Mouse (Mus musculus) cerebellum, adult 2 months (tissue): Measurements from ENCODE around the gene Mrpl24.

Experiments
- CTCF ChIP-seq: fragments of 200-500 bp; IDR thresholded peaks from 2 replicates; pipeline ENCODE4 v1.5.1; 2011; ENCODE audit warnings: low read depth, mild to moderate bottlenecking, control low read depth, low read length, moderate library complexity, borderline replicate concordance; ENCODE audit not compliant: insufficient read depth
- POLR2A ChIP-seq: fragments of 200-500 bp; IDR thresholded peaks from 2 replicates; pipeline ENCODE4 v1.6.1; 2011; ENCODE audit warnings: low read length, control low read depth, borderline replicate concordance; ENCODE audit not compliant: insufficient read depth

DNA sequence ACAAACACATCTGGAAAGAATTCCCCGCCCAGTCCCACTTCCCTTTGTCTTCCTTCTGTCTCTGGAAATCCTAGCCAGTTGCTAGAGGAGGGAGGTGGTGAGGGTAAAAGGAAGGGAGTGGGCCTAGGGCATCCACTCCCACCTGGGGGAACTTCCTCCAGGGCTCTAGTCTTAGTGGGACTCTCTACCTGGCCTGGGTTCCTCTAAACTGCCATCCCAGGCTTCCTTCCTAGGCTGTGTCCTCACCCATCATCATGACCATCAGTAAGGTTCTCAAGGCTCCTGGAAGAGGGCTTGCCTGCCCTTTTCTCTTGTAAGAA lies 27.2 kb downstream of the Mrpl24 start:
- TF ChIP-seq POLR2A (no peak), CTCF (no peak)
